Mouse (Mus musculus): ENCODE results near the gene Spats2. TPM values are rescaled to one million over a fixed set of nuclear protein-coding genes. Genes with fewer than 3 reads are reported as not detected.

The Spats2 gene
- total RNA-seq, 2 experiments from 2014 or later: 24.8 to 28.3 TPM

DNA sequence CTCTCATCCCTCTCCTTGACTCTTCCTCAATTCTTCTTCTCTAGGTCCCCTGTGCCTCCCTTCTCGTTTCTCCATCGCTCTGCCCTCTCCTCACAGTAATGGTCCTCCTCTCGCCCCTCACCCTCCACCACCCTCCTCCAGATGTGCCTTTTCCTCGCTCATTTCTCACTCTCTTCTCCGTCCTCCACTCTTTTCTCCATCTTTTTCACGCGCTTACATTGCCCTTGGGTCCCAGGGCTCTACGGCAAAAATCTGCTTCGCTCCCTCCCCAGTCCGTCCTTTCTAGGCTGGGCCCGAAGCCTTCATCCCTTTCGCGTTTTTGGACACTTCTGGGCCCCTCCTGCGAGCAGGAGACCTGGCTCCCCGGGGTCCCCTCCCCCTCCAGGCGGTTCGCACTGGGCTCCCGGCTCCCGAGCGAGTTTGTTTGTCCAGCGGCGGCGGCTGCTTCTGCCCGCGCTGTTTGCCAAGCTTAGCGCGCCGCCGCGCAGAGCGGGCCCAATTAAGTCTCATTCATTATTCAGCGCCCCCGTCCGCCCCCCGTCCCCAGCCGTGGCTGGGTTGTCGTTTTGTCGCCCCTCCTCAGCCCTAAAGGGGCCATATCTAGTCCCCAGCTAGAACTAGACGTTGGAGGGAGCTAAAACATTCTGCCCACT is 27.8 kb upstream of the Spats2 start:
- DNase-seq: no peak

- DNase-seq: no peak
These were observed 27.2 kb upstream of the Spats2 start for GRCm38 (mm10) chr15:99098493-99098861.

DNA sequence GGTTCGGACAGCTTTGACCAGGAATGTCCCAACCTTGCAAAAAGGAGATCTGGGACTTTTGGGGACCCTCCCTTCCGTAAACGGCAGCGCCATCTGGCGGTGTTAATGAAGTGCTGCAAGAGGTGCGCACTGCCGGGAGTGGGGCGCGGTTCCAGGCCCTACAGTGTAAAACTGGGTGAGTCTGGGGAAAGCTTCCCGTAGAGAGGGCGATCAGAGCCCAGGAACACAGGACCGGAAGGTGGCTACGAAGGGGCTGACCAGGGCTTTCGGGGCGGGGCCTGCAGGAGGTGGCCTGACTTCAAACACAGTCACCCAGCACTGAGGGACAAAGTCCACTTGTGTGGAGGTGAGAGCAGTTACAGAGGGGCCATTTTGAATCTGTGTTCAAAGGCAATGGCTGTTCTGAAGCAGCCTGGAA is 26.6 kb upstream of the Spats2 start:
- DNase-seq: peak; percentile 71

- no peak for DNase-seq
These were observed 25.7 kb upstream of the Spats2 start for GRCm38 (mm10) chr15:99099984-99100383.

- DNase-seq: no peak
These were observed 20.5 kb upstream of the Spats2 start for GRCm38 (mm10) chr15:99105238-99105637.

DNA sequence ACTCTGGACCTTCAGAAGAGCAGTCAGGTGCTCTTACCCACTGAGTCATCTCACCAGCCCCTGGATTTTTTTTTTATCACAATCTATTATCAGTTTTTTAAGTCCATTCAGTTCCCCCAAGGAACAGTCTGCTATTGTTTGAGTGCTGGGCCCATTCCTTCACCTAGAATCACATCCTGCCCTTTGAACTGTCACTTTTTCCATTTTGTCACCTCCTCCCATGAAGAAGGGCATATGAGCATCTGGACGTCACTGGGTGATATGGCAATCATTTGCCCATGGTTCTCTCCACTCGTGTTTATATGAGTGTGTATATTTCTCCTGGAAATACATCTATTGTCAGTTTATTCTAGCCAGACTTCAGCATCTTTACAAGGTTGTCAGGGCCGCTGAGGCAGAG is 17.9 kb upstream of the Spats2 start:
- no peak for DNase-seq

DNA sequence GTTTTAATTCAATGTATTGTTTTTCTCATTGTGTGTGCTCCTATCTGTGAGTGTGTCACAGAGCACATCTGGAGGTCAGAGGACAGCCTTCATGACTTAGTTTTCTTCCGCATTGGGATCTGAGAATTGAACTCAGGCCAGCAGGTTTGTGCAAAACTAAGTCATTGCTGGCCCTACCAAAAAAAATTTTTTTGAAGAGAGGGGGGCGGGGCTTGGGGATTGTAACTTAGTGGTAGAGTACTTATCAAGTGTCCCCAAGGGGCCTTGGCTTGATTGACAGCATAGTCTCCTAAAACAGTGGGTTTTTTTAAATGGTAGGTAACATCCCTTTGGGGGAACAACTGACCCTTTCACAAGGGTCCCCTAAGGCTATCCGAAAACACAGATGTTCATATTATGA is 14.6 kb upstream of the Spats2 start:
- no peak for DNase-seq

GRCm38 (mm10) chr15:99111809-99112208 is 13.9 kb upstream of the Spats2 start:
- DNase-seq: no peak

GRCm38 (mm10) chr15:99112843-99113395 is 12.8 kb upstream of the Spats2 start:
- no peak for DNase-seq

DNA sequence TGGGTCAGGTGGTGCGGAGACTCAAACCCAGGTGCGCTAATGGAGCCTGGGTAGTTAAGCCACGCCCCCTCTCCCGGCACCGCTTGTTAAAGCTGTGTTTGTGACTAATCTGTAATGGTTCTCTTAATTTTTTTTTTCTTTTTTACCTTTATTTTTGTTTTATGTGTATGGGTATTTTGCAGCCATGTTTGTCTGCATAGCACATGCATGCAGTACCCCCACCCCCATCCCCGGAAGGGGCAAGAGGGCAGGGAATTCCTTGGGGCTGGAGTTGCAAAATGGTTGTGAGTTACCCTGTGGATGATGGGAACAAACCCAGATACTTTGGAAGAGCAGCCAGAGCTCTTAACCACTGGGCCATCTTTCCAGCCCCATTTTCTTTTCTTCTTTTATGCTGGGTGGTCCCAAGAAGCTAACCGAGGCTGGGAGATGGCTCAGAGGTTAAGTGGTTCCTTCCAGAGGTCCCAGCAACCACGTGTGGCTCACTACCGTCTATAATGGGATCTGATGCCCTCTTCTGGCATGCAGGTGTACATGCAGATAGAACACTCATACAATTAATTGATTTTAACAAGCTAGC is 12.2 kb upstream of the Spats2 start:
- no peak for DNase-seq

DNA sequence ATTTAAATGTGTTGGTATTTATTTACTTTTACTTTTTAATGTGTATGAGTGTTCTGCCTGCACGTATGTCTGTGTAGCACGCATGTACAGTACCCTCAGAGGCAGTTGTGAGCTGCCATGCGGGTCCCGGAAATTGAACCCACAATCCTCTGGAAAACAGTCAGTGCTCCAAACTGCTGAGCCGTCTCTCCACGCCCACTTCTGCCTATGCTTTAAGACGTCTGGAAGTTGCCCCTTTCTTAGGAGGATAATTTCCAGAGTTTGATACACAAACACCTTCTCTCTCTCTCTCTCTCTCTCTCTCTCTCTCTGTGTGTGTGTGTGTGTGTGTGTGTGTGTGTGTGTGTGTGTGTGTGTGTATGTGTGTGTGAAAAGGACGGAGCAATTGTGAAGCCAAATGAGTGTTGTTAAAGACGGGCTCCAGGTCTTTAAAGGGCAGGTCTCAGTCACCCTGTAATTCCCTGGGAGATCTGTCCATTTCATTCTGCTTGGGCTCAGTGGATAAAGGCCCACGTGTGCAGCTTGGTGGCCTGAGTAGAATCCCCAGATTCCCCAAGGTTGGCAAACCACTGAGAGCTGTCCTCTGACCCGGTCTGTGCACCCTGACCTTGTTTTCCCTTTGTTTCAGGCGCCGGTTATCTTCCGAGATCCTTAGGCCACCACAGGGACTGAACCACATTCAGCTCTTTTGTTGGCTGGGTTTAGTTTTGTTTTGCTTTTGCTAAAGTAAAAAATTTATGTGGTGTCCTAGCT is 11.2 kb upstream of the Spats2 start:
- no peak for DNase-seq

DNA sequence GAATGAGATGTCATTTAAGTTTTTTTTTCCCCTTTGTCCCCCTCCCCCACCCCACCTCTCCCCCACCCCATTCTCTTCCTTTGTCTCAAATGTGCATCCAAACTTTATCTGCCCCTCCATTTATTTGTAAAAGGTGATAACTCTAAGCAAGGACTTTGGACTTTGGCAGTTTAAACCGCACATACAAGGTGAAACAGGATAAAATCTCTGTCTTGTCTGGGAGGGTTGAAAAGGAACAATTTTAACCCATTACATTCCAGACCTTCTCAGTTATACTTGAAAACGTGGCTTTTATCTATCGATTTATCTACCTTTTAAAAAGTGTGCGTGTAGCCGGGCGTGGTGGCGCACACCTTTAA is 10.7 kb upstream of the Spats2 start:
- no peak for DNase-seq

DNA sequence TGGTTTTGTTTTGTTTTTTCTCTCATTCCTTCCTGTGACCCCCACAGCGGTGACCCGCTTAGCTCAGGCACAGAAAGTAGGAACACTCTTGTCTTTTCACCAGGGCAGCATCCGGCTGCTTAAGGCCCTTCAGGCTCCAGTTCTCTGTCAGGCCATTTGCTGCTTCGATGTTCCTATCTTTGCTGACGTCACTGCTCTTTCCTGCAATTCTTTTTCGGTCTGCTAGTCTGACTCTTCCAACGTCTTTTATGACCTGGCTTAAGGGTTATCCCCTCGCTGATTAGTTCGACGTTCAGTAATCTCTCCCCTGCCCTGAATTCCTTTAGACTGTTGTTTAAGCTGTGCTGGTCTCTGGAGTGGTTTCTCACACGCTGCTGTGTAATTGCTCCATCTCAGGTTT is 9.2 kb upstream of the Spats2 start:
- DNase-seq: peak; percentile 36

DNA sequence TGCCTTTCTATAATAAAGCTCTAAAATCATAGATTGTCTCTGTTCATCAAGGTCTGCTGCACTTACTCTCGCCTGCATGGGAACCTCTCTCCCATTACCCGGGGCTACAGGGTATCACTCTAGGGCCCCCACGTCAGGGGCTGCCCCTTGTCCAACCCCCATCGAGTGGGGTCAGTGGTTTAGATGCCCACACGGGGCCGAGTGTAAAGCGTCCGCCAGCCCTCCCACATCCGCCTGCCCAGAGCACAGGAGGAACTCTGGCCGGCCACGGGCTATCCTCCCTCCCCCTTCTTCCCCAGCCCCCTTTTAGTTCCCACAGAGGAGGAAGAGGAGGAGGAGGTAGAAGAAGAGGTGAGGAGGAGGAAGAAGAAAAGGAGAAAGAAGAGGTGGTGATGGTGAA is 4.9 kb upstream of the Spats2 start:
- no peak for DNase-seq

GRCm38 (mm10) chr15:99122642-99123041 is 3.1 kb upstream of the Spats2 start:
- DNase-seq: no peak

DNA sequence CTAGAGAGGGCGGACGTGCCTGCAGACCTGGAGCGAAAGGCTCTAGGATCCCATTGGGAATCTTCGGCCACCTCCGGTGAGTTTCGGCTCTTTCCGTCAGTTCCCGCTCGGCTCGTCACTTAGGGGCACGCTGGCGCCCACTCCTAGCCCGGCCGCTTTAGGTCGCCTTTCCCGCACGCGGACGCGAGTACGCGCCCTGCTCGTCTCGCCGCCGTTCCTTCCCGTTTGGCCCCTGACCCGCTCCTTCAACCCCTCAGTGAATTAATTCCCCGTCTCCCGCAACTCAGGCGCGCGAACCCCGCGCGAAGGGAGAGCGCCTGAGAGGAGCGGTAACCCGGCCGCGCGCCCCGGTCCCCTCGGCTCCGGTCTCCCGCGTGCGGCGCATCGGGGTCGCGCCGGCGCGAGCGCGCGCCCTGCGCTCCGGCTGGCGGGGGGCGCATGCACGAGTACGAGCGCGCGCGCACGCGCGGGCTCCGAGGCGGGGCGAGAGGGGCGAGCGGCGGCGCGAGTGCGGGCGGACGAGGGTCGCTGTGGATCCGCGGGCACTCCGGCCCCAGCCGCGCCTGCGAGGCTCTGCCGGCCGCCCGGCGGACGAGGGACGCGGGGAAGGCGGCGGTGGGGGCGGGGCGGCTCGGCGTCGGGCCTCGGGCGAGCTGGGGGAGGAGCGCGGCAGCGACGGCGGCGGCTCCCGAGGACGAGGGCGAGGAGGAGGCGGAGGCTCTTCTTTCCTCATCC is 532 bp downstream of the Spats2 start:
- peak; percentile 93 for DNase-seq

DNA sequence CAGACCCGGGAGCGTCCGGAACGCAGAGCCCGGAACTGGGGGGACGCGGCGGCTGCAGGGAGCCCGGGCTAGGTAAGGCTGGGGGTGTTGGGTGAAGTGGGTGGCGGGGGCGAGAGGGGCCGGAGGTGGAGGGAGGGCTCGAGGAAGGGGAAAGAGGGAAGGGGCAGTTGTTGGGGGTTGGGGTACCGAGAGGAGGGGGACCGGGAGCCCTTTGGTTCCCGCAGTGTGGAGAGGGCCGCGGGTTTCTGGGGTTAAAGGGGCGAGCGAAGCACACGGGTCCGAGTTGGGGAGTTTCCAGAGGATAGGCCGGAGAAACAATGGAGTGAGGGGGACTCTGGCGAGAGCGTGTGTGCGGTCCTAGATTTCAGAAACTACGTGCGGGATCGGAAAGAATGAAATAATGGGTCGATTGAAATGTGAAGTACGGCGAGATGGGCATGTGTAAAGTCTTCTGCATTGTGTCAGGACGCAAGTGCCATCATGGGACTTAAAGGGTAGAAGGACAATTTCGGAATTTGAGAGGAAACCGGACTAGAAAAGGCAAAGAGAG is 1.2 kb downstream of the Spats2 start:
- DNase-seq: no peak

DNA sequence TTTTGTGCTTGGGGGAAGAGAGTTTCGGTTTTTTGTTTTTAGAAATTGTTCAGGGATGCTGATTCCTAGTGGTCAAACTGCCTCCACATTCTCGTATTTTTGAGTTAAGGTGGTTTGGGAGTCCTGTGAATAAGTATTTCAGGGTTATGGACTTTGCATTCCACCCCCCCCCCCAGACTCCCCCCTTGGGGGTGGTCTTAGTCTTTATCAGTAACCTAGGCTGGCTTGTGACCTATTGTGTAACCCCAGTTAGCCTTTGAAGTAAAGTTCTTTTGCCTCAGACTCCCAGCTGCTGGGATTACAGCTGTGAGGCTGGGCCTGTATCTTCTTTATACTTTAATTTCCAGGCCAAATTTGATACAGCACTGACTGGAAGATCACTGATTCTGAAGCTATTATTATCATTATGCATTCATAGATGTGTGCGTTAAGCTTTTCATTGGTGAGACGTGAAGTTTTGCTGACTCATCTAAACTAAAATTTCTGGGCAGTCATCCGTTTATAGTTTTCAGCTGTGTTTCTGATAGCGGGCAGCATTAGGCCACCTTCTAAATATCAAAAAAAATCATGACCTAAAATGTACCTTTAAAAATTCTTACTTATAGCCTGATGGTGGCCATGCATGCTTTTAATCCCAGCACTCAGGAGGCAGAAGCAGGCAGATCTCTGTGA is 2.3 kb downstream of the Spats2 start:
- DNase-seq: no peak

- DNase-seq: no peak
These were observed 3.7 kb downstream of the Spats2 start for GRCm38 (mm10) chr15:99129441-99129840.

DNA sequence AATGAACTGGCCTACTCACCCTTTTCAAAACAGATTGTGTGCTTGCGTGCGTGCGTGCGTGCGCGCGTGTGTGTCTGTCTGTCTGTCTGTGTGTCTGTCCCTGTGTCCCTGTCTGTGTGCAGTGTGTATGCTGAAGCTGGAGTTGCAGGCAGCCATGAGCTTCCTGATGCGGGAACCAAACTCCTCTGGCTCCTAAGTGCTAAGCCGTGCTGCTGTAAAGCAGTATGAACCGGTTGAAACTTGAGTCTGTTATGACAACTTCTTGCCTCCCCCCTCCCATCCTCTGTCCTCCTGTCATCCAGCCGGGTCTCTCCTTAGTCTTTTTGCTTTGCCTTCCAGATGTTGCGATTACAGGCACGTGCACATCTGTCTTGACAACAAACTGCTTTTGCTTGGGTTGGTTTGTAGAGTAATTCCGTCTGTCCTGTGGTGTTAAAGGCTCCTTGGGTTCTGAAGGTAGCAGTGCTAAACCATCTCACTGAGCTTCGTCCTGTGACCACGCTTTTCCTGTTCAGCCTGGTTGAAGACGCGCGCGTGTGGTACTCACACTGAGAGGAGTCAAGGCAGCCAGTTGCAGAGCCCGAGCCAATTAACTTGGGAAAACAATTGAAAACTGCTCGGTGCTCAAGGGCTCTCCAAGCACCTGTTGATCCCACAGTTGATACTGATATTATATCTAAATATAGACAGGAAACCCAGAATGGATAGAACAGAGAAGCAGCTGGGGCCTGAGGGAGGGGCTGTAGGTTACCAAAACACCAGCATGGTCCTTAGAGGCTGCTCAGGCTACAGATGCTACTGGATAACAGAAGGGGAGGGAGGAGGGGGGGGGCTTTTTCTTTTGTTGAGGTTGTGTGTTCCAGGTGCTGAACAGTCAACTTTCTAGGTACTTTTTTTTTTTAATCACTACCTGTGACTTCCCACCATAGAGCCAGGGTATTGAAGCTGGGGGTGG is 4.5 kb downstream of the Spats2 start:
- no peak for DNase-seq

GRCm38 (mm10) chr15:99138389-99138788 is 12.7 kb downstream of the Spats2 start:
- no peak for DNase-seq
